Mouse (Mus musculus) erythroblast, embryonic 14.5 days (primary cell): ENCODE measurements around the gene Nav3.

Source experiments
- GATA1 ChIP-seq: IDR thresholded peaks from 2 replicates; pipeline ENCODE4 v1.6.1; 2012; ENCODE audit warnings: low read length, inconsistent platforms, mixed read lengths
- TAL1 ChIP-seq: IDR thresholded peaks from 3 replicates; pipeline ENCODE4 v1.6.1; 2012; ENCODE audit warnings: low read length, inconsistent platforms, mixed read lengths

GRCm38 (mm10) chr10:109740326-109740725 lies 715.7 kb downstream of the Nav3 start:
- TF ChIP-seq GATA1 (no peak), TAL1 (no peak)
